Mouse (Mus musculus) forelimb bud, embryonic 11.5 days (tissue): ENCODE measurements around the gene Mnd1.

Source experiments
- DNase-seq: peaks from one replicate; pipeline ENCODE4 v3.0.0-alpha.2; 2012; ENCODE audit warnings: low read depth, low spot score

The Mnd1 gene

GRCm38 (mm10) chr3:84048729-84049175 is 106.8 kb downstream of the Mnd1 start:
- DNase-seq, result peak; percentile 29

- DNase-seq, result no peak
These were observed 109.4 kb downstream of the Mnd1 start for GRCm38 (mm10) chr3:84046206-84046605.

- DNase-seq, result no peak
These were observed 113.8 kb downstream of the Mnd1 start for GRCm38 (mm10) chr3:84041739-84042138.

- peak; percentile 71 for DNase-seq
These were observed 115.0 kb downstream of the Mnd1 start for GRCm38 (mm10) chr3:84040476-84041082.

- DNase-seq, result peak; percentile 80
These were observed 115.7 kb downstream of the Mnd1 start, which contains the start of gene Tmem131l for GRCm38 (mm10) chr3:84039646-84040475. Gene Tmem131l (minus strand): TSS chr3:84040175.

- DNase-seq, result peak; percentile 40
These were observed 116.5 kb downstream of the Mnd1 start for GRCm38 (mm10) chr3:84038981-84039645.

GRCm38 (mm10) chr3:84038126-84038525 is 117.5 kb downstream of the Mnd1 start:
- no peak for DNase-seq
